Mouse (Mus musculus): ENCODE measurements around the gene S100a1. TPM values are rescaled to one million over a fixed set of nuclear protein-coding genes. Genes with fewer than 3 reads are reported as not detected.

The S100a1 gene
- polyA plus RNA-seq, 1 experiment from 2014 or later = 33.8 TPM

- H3K4me3 ChIP-seq (ENCODE audit: low read depth, low read length) = no peak overlapping the region
- peaks cover 14% of the 10 kb centered on the region for H3K4me1 ChIP-seq (ENCODE audit: control insufficient read depth, low read depth, low read length)
- H3K9me3 ChIP-seq (replicated peaks; ENCODE audit: control insufficient read depth, low read length) = no peaks in the 10 kb centered on the region
- H3K9ac ChIP-seq (ENCODE audit: low read depth, low read length) = no peak overlapping the region
- 83% methylated on average over 5 of the region's 5 CpGs for whole genome bisulfite sequencing (ENCODE audit: insufficient replicate concordance)
- H3K27me3 ChIP-seq (ENCODE audit: control insufficient read depth, insufficient read depth, low read depth, low read length) = no peaks in the 10 kb centered on the region
- ATAC-seq (ENCODE audit: low read depth) = no peak
- H3K27ac ChIP-seq (ENCODE audit: low read length) = no peak overlapping the region
- H3K36me3 ChIP-seq (ENCODE audit: control insufficient read depth, insufficient read depth) = peaks cover 66% of the 10 kb centered on the region
- H3K4me2 ChIP-seq (ENCODE audit: low read depth, low read length) = no peak overlapping the region
Measured at GRCm38 (mm10) chr3:90505216-90505615, 9.0 kb downstream of the S100a1 start.

- no peak overlapping the region for H3K4me2 ChIP-seq (ENCODE audit: low read depth, low read length)
- peaks cover 76% of the 10 kb centered on the region for H3K36me3 ChIP-seq (ENCODE audit: control insufficient read depth, insufficient read depth)
- H3K27ac ChIP-seq (ENCODE audit: low read length) = no peak overlapping the region
- peaks cover 10% of the 10 kb centered on the region for H3K4me1 ChIP-seq (ENCODE audit: control insufficient read depth, low read depth, low read length)
- no peak overlapping the region for H3K4me3 ChIP-seq (ENCODE audit: low read depth, low read length)
- ATAC-seq (ENCODE audit: low read depth) = no peak
- H3K9me3 ChIP-seq (replicated peaks; ENCODE audit: control insufficient read depth, low read length) = no peaks in the 10 kb centered on the region
- no peak overlapping the region for H3K9ac ChIP-seq (ENCODE audit: low read depth, low read length)
- H3K27me3 ChIP-seq (ENCODE audit: control insufficient read depth, insufficient read depth, low read depth, low read length) = no peaks in the 10 kb centered on the region
- 85% methylated on average over 4 of the region's 4 CpGs for WGBS (ENCODE audit: insufficient replicate concordance)
Measured at GRCm38 (mm10) chr3:90503444-90503843, 10.7 kb downstream of the S100a1 start.

- Histone ChIP-seq H3K27ac (ENCODE audit: low read length) (no peak overlapping the region), H3K4me1 (ENCODE audit: control insufficient read depth, low read depth, low read length) (no peaks in the 10 kb centered on the region), H3K36me3 (ENCODE audit: control insufficient read depth, insufficient read depth) (peaks cover 57% of the 10 kb centered on the region), H3K9ac (ENCODE audit: low read depth, low read length) (no peak overlapping the region), H3K27me3 (ENCODE audit: control insufficient read depth, insufficient read depth, low read depth, low read length) (no peaks in the 10 kb centered on the region), H3K4me2 (ENCODE audit: low read depth, low read length) (no peak overlapping the region), H3K9me3 (replicated peaks; ENCODE audit: control insufficient read depth, low read length) (no peaks in the 10 kb centered on the region), H3K4me3 (ENCODE audit: low read depth, low read length) (no peak overlapping the region)
- ATAC-seq (ENCODE audit: low read depth) = no peak
Measured at GRCm38 (mm10) chr3:90497597-90497996, 16.6 kb downstream of the S100a1 start.

- no peak for ATAC-seq (ENCODE audit: low read depth)
- Histone ChIP-seq H3K4me3 (ENCODE audit: low read depth, low read length) (no peak overlapping the region), H3K9ac (ENCODE audit: low read depth, low read length) (no peak overlapping the region), H3K9me3 (replicated peaks; ENCODE audit: control insufficient read depth, low read length) (no peaks in the 10 kb centered on the region), H3K4me1 (ENCODE audit: control insufficient read depth, low read depth, low read length) (peaks cover 2% of the 10 kb centered on the region; the same call in 1 of the 2 replicates), H3K27ac (ENCODE audit: low read length) (no peak overlapping the region), H3K27me3 (ENCODE audit: control insufficient read depth, insufficient read depth, low read depth, low read length) (no peaks in the 10 kb centered on the region), H3K36me3 (ENCODE audit: control insufficient read depth, insufficient read depth) (peaks cover 41% of the 10 kb centered on the region), H3K4me2 (ENCODE audit: low read depth, low read length) (no peak overlapping the region)
- 88% methylated on average over 7 of the region's 7 CpGs for WGBS (ENCODE audit: insufficient replicate concordance)
Measured at GRCm38 (mm10) chr3:90495850-90496525, 18.2 kb downstream of the S100a1 start.

- Histone ChIP-seq H3K4me2 (ENCODE audit: low read depth, low read length) (no peak overlapping the region), H3K27ac (ENCODE audit: low read length) (no peak overlapping the region)
- ATAC-seq (ENCODE audit: low read depth) = no peak
Measured at GRCm38 (mm10) chr3:90493831-90494540, 20.2 kb downstream of the S100a1 start.

GRCm38 (mm10) chr3:90491350-90491749 lies 22.8 kb downstream of the S100a1 start:
- H3K4me2 ChIP-seq (ENCODE audit: low read depth, low read length) = peak overlapping the region; percentile 45

More at GRCm38 (mm10) chr3:90493831-90494540, 20.2 kb downstream of the S100a1 start:
- Histone ChIP-seq H3K27me3 (ENCODE audit: control insufficient read depth, insufficient read depth, low read depth, low read length) (no peaks in the 10 kb centered on the region), H3K4me3 (ENCODE audit: low read depth, low read length) (no peak overlapping the region), H3K9me3 (replicated peaks; ENCODE audit: control insufficient read depth, low read length) (no peaks in the 10 kb centered on the region), H3K4me1 (ENCODE audit: control insufficient read depth, low read depth, low read length) (peaks cover 10% of the 10 kb centered on the region), H3K36me3 (ENCODE audit: control insufficient read depth, insufficient read depth) (peaks cover 33% of the 10 kb centered on the region), H3K9ac (ENCODE audit: low read depth, low read length) (no peak overlapping the region)
- WGBS (ENCODE audit: insufficient replicate concordance) = 60% methylated on average over 4 of the region's 4 CpGs

GRCm38 (mm10) chr3:90490696-90491256 lies 23.4 kb downstream of the S100a1 start, which contains the start of gene Snapin:
TSS of gene Snapin (minus strand) at chr3:90491033.
- H3K9me3 ChIP-seq (replicated peaks; ENCODE audit: control insufficient read depth, low read length) = no peaks in the 10 kb centered on the region
- peak within 1 kb of the TSS; percentile 79 for H3K27ac ChIP-seq (ENCODE audit: low read length)
- peak; percentile 99 for ATAC-seq (ENCODE audit: low read depth)
- under 1% methylated on average over 37 of the region's 37 CpGs for WGBS (ENCODE audit: insufficient replicate concordance)
- peaks cover 10% of the 10 kb centered on the region for H3K4me1 ChIP-seq (ENCODE audit: control insufficient read depth, low read depth, low read length)
- peaks cover 24% of the 10 kb centered on the region for H3K36me3 ChIP-seq (ENCODE audit: control insufficient read depth, insufficient read depth)
- H3K9ac ChIP-seq (ENCODE audit: low read depth, low read length) = peak within 1 kb of the TSS; percentile 89
- H3K4me2 ChIP-seq (ENCODE audit: low read depth, low read length) = peak within 1 kb of the TSS; percentile 69
- H3K27me3 ChIP-seq (ENCODE audit: control insufficient read depth, insufficient read depth, low read depth, low read length) = no peaks in the 10 kb centered on the region
- peak within 1 kb of the TSS; percentile 96 for H3K4me3 ChIP-seq (ENCODE audit: low read depth, low read length)

More at GRCm38 (mm10) chr3:90491350-90491749, 22.8 kb downstream of the S100a1 start:
- H3K4me3 ChIP-seq (ENCODE audit: low read depth, low read length) = no peak overlapping the region
- H3K9me3 ChIP-seq (replicated peaks; ENCODE audit: control insufficient read depth, low read length) = no peaks in the 10 kb centered on the region
- no peak overlapping the region for H3K27ac ChIP-seq (ENCODE audit: low read length)
- no peaks in the 10 kb centered on the region for H3K27me3 ChIP-seq (ENCODE audit: control insufficient read depth, insufficient read depth, low read depth, low read length)
- peaks cover 10% of the 10 kb centered on the region for H3K4me1 ChIP-seq (ENCODE audit: control insufficient read depth, low read depth, low read length)
- peaks cover 24% of the 10 kb centered on the region for H3K36me3 ChIP-seq (ENCODE audit: control insufficient read depth, insufficient read depth)
- H3K9ac ChIP-seq (ENCODE audit: low read depth, low read length) = no peak overlapping the region
- peak; percentile 7; the same call in 1 of the 2 replicates for ATAC-seq (ENCODE audit: low read depth)
- WGBS (ENCODE audit: insufficient replicate concordance) = 38% methylated on average over 2 of the region's 2 CpGs

GRCm38 (mm10) chr3:90488576-90488975 lies 25.6 kb downstream of the S100a1 start:
- no peak overlapping the region for H3K9ac ChIP-seq (ENCODE audit: low read depth, low read length)
- H3K27me3 ChIP-seq (ENCODE audit: control insufficient read depth, insufficient read depth, low read depth, low read length) = no peaks in the 10 kb centered on the region
- peaks cover 10% of the 10 kb centered on the region for H3K4me1 ChIP-seq (ENCODE audit: control insufficient read depth, low read depth, low read length)
- no peak overlapping the region for H3K4me2 ChIP-seq (ENCODE audit: low read depth, low read length)
- 84% methylated on average over 6 of the region's 6 CpGs for WGBS (ENCODE audit: insufficient replicate concordance)
- H3K9me3 ChIP-seq (replicated peaks; ENCODE audit: control insufficient read depth, low read length) = no peaks in the 10 kb centered on the region
- H3K27ac ChIP-seq (ENCODE audit: low read length) = no peak overlapping the region
- peaks cover 35% of the 10 kb centered on the region for H3K36me3 ChIP-seq (ENCODE audit: control insufficient read depth, insufficient read depth)
- no peak for ATAC-seq (ENCODE audit: low read depth)
- no peak overlapping the region for H3K4me3 ChIP-seq (ENCODE audit: low read depth, low read length)

- no peaks in the 10 kb centered on the region for H3K9me3 ChIP-seq (replicated peaks; ENCODE audit: control insufficient read depth, low read length)
- H3K9ac ChIP-seq (ENCODE audit: low read depth, low read length) = no peak overlapping the region
- no peak overlapping the region for H3K4me3 ChIP-seq (ENCODE audit: low read depth, low read length)
- H3K27me3 ChIP-seq (ENCODE audit: control insufficient read depth, insufficient read depth, low read depth, low read length) = no peaks in the 10 kb centered on the region
- H3K36me3 ChIP-seq (ENCODE audit: control insufficient read depth, insufficient read depth) = peaks cover 49% of the 10 kb centered on the region
- peaks cover 10% of the 10 kb centered on the region for H3K4me1 ChIP-seq (ENCODE audit: control insufficient read depth, low read depth, low read length)
- 70% methylated on average over 5 of the region's 5 CpGs for WGBS (ENCODE audit: insufficient replicate concordance)
- no peak overlapping the region for H3K4me2 ChIP-seq (ENCODE audit: low read depth, low read length)
- H3K27ac ChIP-seq (ENCODE audit: low read length) = no peak overlapping the region
- ATAC-seq (ENCODE audit: low read depth) = no peak
Measured at GRCm38 (mm10) chr3:90486998-90487397, 27.2 kb downstream of the S100a1 start.

Data from liver, embryonic 16.5 days (tissue).